Mouse (Mus musculus): ENCODE data around the gene Pkd2l1.
A peak's percentile ranks its signal among the peaks of the same experiment; 100 is the strongest.

Pkd2l1 gene

DNA sequence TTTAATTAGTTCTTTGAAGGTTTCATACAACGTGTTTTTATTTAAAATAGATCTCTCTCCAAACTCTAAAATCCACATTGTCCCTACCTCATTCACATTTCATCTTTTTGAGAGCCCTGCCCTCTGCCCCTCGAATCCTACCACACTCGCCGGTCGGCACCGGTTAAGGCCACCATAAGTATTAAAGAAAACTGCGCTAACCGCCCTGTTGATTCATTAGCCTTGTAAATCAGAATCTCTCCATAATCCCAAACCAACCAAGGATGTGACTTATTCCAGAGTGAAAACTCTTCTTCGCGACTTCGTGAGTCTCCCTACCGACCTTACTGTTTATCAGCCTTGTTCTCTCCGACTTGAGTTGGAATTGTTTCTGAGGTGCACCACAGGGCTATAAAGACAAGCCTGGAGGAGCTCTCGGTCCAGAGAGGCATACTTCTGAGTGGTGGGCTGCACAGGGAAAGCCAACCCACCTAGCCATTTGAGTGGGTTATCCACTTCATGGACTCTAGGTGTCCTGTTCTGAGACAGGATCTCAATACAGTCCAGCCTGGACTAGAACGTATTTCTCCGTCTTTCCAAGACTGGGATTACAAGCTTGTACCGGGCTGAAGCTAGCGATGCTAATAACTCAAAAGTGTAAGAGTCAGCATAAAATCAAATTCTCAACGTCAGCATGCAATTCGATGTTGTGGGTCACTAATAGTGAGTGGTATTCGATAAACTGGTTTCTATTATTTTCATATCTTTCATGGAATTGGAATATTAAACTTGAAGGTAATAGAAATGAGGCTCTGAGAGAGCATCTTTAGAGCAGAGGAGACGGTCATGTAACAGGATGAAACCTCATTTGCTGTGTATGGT lies 84.4 kb downstream of the Pkd2l1 start:
- DNase-seq (ENCODE audit: low spot score in 2 of 2), result no peak

GRCm38 (mm10) chr19:44106831-44107660 lies 85.2 kb downstream of the Pkd2l1 start, which contains the start of gene Chuk:
Chuk (minus strand) TSS chr19:44107480.
- DNase-seq (ENCODE audit: low spot score in 2 of 2), result peak; percentile 92 to 93

GRCm38 (mm10) chr19:44104393-44104792 lies 87.8 kb downstream of the Pkd2l1 start:
- no peak for DNase-seq (ENCODE audit: low spot score in 2 of 2)

DNA sequence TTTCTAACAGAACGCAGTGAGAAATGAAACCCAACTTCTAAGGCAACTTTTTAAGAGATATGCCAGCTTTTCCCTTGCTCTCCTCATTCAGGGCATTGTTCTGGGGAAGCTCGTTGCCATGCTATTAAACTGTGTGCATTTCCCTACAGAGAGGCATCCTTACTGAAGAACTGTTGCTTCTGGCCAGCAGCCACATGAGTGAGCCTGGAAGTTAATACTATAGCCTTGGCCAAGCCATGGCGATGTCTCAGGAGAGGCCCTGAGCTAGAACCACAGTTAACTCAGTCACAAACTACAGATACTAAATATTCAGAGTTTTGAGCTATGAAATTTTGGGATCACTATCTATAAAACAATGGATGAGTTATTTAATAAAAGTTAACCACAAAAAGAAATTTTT lies 89.2 kb downstream of the Pkd2l1 start:
- no peak for DNase-seq (ENCODE audit: low spot score in 2 of 2)

- DNase-seq (ENCODE audit: low spot score in 2 of 2), result no peak
Observed at GRCm38 (mm10) chr19:44100840-44101239, 91.4 kb downstream of the Pkd2l1 start.
